Mouse (Mus musculus): ENCODE measurements at regions not wholly inside any gene's neighbourhood (a gene's known extent, or its start where the extent isn't known, plus 50 kb on each side); places are given as distances from the start of the nearest gene placed in this dataset.

DNA sequence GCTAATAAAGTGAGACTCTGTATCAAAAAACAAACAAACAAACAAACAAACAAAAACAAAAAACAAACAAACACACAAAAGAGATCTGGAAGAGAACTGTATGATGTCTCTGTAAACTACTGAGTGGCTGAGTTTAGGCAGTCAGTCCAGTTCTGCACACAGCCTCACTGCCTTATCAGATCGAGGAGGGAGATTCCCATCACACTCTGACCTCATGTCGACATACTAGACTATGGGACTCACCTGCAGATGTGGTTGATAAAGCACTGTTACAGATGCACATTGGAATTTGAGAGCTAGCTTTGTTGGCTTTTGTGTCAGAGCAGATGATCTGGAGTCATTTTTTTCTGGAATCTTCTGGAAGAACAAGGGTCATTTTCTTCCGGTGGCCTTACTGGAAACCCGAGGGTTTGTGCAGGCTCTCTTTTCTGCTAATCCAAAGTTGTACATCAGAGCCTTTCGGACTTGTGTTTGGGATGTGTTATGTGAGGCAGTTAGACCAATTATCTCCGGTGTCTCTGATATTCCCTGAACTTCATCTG lies 135.6 kb upstream of the Nrip1 start:
- no peak for TF ChIP-seq NANOG (IDR thresholded peaks at IDR 0.05; ENCODE audit: borderline replicate concordance, low read length)
- TF ChIP-seq POU5F1 (IDR thresholded peaks at IDR 0.05; ENCODE audit: borderline replicate concordance, low read length), result no peak
- no peak for TF ChIP-seq CTCF (conservative IDR thresholded peaks at IDR 0.05; ENCODE audit: low read length)
- Histone ChIP-seq H3K27me3 (ENCODE audit: insufficient read depth, low read length) (no peaks in the 10 kb centered on the region), H3K9me3 (ENCODE audit: low read length) (no peaks in the 10 kb centered on the region), H3K4me1 (replicated peaks; ENCODE audit: low read depth, low read length) (no peaks in the 10 kb centered on the region), H3K36me3 (ENCODE audit: insufficient read depth, low read length) (no peaks in the 10 kb centered on the region), H3K4me3 (replicated peaks; ENCODE audit: low read length) (no peak overlapping the region)

DNA sequence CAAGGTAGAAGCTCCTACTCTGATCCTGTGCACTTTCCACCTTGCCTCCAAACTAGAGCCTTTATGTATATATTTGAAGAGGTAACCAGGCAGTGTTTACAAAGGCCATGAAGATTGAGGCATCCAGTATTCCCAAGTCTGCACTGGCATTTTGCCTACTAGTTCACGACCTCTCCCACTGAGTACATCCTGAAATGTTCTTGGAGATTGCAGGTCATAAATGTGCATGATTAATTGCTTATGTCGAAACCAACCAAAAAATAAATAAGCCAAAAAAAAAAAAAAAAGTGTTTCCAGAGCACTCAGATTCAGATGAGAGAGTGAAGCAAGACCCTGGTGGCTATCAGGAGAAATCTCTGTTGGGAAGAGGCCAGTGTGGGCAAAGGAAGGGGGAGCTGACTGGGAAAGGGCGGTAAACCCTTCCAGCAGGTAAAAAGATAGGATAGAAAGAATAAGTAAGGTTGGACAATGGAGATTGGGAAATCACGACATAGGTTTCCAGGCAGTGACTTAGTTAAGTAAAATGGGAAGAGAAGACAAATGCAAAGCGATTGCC lies 133.6 kb upstream of the Nrip1 start:
- Histone ChIP-seq H3K27me3 (ENCODE audit: insufficient read depth, low read length) (no peaks in the 10 kb centered on the region), H3K9me3 (ENCODE audit: low read length) (no peaks in the 10 kb centered on the region), H3K36me3 (ENCODE audit: insufficient read depth, low read length) (no peaks in the 10 kb centered on the region), H3K4me3 (replicated peaks; ENCODE audit: low read length) (no peak overlapping the region), H3K4me1 (replicated peaks; ENCODE audit: low read depth, low read length) (no peaks in the 10 kb centered on the region)
- no peak for TF ChIP-seq NANOG (IDR thresholded peaks at IDR 0.05; ENCODE audit: borderline replicate concordance, low read length)

DNA sequence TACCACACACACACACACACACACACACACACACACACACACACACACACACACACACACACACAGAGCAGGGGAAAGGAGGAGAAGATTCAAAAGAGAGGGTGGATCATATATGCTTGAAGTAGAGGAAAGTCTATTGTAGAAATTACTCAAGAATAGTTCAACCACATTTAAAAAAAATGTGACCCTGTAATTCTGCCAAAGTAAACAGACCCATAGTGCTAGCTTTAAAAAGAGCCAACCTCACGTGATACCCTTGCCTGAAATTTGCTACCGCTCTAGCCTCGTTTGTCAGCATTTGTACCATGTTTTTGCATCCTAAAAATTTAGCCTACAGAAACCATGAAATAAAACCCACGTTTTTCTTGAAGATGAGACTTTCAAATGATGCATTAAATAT lies 132.6 kb upstream of the Nrip1 start:
- no peaks in the 10 kb centered on the region for H3K36me3 ChIP-seq (ENCODE audit: insufficient read depth, low read length)
- no peaks in the 10 kb centered on the region for H3K4me1 ChIP-seq (replicated peaks; ENCODE audit: low read depth, low read length)
- TF ChIP-seq CTCF (conservative IDR thresholded peaks at IDR 0.05; ENCODE audit: low read length) (no peak), POU5F1 (IDR thresholded peaks at IDR 0.05; ENCODE audit: borderline replicate concordance, low read length) (no peak), NANOG (IDR thresholded peaks at IDR 0.05; ENCODE audit: borderline replicate concordance, low read length) (no peak)
- no peak overlapping the region for H3K4me3 ChIP-seq (replicated peaks; ENCODE audit: low read length)
- H3K27me3 ChIP-seq (ENCODE audit: insufficient read depth, low read length), result no peaks in the 10 kb centered on the region
- no peaks in the 10 kb centered on the region for H3K9me3 ChIP-seq (ENCODE audit: low read length)

DNA sequence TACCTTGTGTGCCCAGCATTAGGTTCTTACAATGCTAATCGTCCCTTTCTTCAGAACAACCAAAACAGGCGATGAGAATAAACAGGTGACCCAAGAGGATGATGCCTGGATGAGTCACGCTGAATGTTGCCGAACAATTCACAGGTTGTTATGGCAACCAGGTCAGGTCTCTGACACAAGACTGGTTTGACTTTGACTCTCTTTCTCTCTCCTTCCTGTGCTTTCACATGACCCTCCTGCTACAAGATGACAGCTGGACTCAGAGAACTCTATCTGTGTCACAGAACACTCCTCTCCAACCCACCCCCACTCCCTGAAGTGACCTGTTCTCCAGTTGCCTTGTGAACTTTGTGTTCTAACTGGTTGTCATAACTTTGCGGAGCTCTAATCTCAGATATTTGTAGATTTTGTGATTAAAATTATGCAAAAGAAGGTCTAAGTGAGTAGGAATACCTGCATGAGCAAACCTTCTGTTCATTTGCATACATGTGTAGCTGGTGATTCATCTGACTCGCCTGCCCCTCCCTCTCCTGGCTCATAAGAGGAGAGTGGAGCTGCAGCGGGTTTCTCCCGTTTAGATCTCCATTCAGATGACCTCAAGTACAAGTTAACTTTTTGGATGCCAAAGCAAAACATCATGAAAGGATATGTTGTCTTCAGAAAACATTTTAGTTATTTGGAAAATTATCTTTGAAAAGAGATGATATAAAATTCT lies 126.2 kb upstream of the Nrip1 start:
- no peaks in the 10 kb centered on the region for H3K36me3 ChIP-seq (ENCODE audit: insufficient read depth, low read length)
- TF ChIP-seq CTCF (conservative IDR thresholded peaks at IDR 0.05; ENCODE audit: low read length), result no peak
- TF ChIP-seq POU5F1 (IDR thresholded peaks at IDR 0.05; ENCODE audit: borderline replicate concordance, low read length), result no peak
- TF ChIP-seq NANOG (IDR thresholded peaks at IDR 0.05; ENCODE audit: borderline replicate concordance, low read length), result no peak
- H3K27me3 ChIP-seq (ENCODE audit: insufficient read depth, low read length), result no peaks in the 10 kb centered on the region

DNA sequence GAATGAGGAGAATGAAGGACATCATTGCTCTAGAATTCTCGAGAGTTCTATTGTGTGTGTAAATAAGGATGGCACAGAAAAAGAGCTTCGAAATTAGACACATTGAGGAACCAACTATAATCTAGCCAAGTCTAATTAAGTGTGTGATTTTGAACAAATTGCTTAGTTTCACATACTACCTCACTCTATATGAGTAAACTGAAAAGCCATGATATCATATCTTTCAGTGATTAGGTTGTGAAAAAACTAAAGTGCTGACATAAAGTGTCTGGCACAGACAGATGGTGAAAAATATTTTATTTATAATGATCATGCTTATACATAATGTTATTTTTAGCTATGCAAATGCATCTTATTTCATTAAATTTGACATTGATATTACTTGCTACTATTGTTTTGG lies 124.6 kb upstream of the Nrip1 start:
- H3K9me3 ChIP-seq (ENCODE audit: low read length), result no peaks in the 10 kb centered on the region
- no peak overlapping the region for H3K4me3 ChIP-seq (replicated peaks; ENCODE audit: low read length)
- TF ChIP-seq CTCF (conservative IDR thresholded peaks at IDR 0.05; ENCODE audit: low read length), result no peak
- no peaks in the 10 kb centered on the region for H3K4me1 ChIP-seq (replicated peaks; ENCODE audit: low read depth, low read length)
- no peaks in the 10 kb centered on the region for H3K36me3 ChIP-seq (ENCODE audit: insufficient read depth, low read length)
- no peaks in the 10 kb centered on the region for H3K27me3 ChIP-seq (ENCODE audit: insufficient read depth, low read length)

More for the DNA sequence above, 126.2 kb upstream of the Nrip1 start:
- H3K9me3 ChIP-seq (ENCODE audit: low read length), result no peaks in the 10 kb centered on the region
- no peaks in the 10 kb centered on the region for H3K4me1 ChIP-seq (replicated peaks; ENCODE audit: low read depth, low read length)
- no peak overlapping the region for H3K4me3 ChIP-seq (replicated peaks; ENCODE audit: low read length)

DNA sequence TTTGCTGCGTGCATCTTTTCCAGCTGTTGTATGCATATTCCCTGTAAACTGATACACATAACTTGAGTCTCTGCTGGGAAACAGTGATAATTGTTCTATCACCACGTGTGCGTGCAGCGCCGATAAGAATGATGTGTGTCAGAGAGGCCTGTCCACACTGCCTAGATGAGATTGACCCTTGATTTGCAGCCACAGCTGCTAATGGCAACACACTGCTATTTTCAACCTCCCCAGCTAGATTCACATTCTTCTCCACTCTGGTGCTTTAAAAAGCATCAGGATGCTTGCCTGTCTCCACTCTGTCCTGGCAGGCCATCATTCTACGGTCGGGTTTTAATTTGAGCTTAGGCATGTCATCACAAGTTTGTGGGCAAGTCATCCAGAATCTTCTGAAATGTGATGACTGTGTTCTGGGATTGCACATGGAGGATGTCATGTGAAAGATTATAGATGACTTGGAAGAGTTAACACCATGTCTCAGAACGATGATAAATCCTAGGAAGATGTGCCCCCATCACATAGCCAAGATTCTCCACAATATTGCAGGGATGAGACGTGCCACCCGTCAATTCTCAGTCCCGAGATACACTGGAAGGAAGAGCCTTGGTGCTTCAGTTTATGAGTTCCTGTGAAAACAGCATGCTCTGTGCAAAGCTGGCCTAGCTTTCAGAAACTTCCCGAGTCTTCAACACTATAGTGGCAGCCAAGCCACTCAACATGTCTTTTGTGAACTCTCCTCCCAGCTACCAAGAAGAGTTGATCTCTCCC lies 123.6 kb upstream of the Nrip1 start:
- TF ChIP-seq CTCF (conservative IDR thresholded peaks at IDR 0.05; ENCODE audit: low read length), result no peak
- no peak for TF ChIP-seq NANOG (IDR thresholded peaks at IDR 0.05; ENCODE audit: borderline replicate concordance, low read length)
- no peak for TF ChIP-seq POU5F1 (IDR thresholded peaks at IDR 0.05; ENCODE audit: borderline replicate concordance, low read length)
- Histone ChIP-seq H3K9me3 (ENCODE audit: low read length) (no peaks in the 10 kb centered on the region), H3K4me3 (replicated peaks; ENCODE audit: low read length) (no peak overlapping the region), H3K27me3 (ENCODE audit: insufficient read depth, low read length) (no peaks in the 10 kb centered on the region), H3K36me3 (ENCODE audit: insufficient read depth, low read length) (no peaks in the 10 kb centered on the region), H3K4me1 (replicated peaks; ENCODE audit: low read depth, low read length) (no peaks in the 10 kb centered on the region)

DNA sequence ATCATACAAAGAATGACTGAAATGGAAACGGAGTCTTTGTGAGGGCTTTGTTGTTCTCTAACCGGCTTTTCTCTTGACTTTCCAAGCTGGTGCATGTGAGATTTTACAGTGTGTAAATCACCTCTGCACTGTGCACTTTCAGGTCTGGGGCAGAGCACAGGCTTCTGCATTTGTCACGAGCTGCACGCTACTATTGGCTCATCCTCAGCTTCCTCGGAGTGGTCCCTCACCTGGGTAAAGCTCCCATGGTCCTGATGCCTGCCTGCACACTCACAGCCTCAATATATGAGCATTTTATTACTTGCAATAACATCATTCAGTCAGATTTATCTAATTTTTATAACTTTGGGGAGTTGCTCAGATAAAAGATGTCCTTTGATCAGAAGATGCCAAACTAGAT lies 109.8 kb upstream of the Nrip1 start:
- no peak for TF ChIP-seq POU5F1 (IDR thresholded peaks at IDR 0.05; ENCODE audit: borderline replicate concordance, low read length)
- TF ChIP-seq CTCF (conservative IDR thresholded peaks at IDR 0.05; ENCODE audit: low read length), result no peak
- TF ChIP-seq NANOG (IDR thresholded peaks at IDR 0.05; ENCODE audit: borderline replicate concordance, low read length), result no peak

DNA sequence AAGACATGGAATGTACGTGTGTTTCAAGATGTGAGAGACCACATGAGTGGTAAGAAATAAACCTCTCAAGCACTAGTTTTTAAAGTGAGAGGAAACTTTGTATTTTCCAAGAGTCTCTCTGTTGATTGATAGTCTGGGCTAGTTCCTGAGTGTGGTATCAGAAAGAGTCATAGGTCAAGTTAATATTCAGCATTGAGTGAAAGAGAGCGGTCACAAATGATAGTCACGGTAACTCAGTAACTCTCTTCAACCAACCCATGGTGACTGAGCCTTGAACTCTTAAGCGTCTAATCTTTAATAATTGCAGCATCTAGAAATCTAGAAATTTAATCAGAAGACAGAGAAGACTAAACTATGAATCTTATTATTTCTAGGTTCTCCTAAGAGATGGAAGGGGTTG lies 108.3 kb upstream of the Nrip1 start:
- TF ChIP-seq POU5F1 (IDR thresholded peaks at IDR 0.05; ENCODE audit: borderline replicate concordance, low read length), result no peak
- TF ChIP-seq NANOG (IDR thresholded peaks at IDR 0.05; ENCODE audit: borderline replicate concordance, low read length), result no peak
- TF ChIP-seq CTCF (conservative IDR thresholded peaks at IDR 0.05; ENCODE audit: low read length), result no peak
- Histone ChIP-seq H3K4me3 (replicated peaks; ENCODE audit: low read length) (no peak overlapping the region), H3K4me1 (replicated peaks; ENCODE audit: low read depth, low read length) (no peaks in the 10 kb centered on the region)

More for the DNA sequence above, 109.8 kb upstream of the Nrip1 start:
- Histone ChIP-seq H3K9me3 (ENCODE audit: low read length) (peaks cover 3% of the 10 kb centered on the region; the same call in 1 of the 2 replicates), H3K4me3 (replicated peaks; ENCODE audit: low read length) (no peak overlapping the region), H3K27me3 (ENCODE audit: insufficient read depth, low read length) (no peaks in the 10 kb centered on the region), H3K4me1 (replicated peaks; ENCODE audit: low read depth, low read length) (no peaks in the 10 kb centered on the region), H3K36me3 (ENCODE audit: insufficient read depth, low read length) (no peaks in the 10 kb centered on the region)

More for the DNA sequence above, 108.3 kb upstream of the Nrip1 start:
- Histone ChIP-seq H3K27me3 (ENCODE audit: insufficient read depth, low read length) (no peaks in the 10 kb centered on the region), H3K36me3 (ENCODE audit: insufficient read depth, low read length) (no peaks in the 10 kb centered on the region), H3K9me3 (ENCODE audit: low read length) (peaks cover 3% of the 10 kb centered on the region; the same call in 1 of the 2 replicates)

All from E14TG2a.4 (cell line).